Mouse (Mus musculus): Measurements from ENCODE around the gene Duxbl1.
"Not testable (repeated sequence)": the region's sequence is repeated elsewhere in the genome, so short reads cannot be mapped to it uniquely, and the experiment has no call there.

Gene Duxbl1

GRCm38 (mm10) chr14:25978371-25979241 is at the start of gene Duxbl1:
Gene Duxbl1 (plus strand): TSS chr14:25978577.
- not testable (repeated sequence) for DNase-seq (ENCODE audit: low spot score)

GRCm38 (mm10) chr14:25936867-25937630 is 41.3 kb upstream of the Duxbl1 start:
- not testable (repeated sequence) for DNase-seq (ENCODE audit: low spot score)

GRCm38 (mm10) chr14:25938004-25938403 is 40.4 kb upstream of the Duxbl1 start, which contains the start of gene Cphx1:
Gene Cphx1 (plus strand): TSS chr14:25938304.
- DNase-seq (ENCODE audit: low spot score) = not testable (repeated sequence)

GRCm38 (mm10) chr14:25957861-25958260 is 20.5 kb upstream of the Duxbl1 start:
- not testable (repeated sequence) for DNase-seq (ENCODE audit: low spot score)

GRCm38 (mm10) chr14:25979242-25979941 is 1.0 kb downstream of the Duxbl1 start:
- DNase-seq (ENCODE audit: low spot score) = not testable (repeated sequence)

- DNase-seq (ENCODE audit: low spot score) = peak; percentile 37
Measured at GRCm38 (mm10) chr14:25981880-25982279, 3.5 kb downstream of the Duxbl1 start.

- not testable (repeated sequence) for DNase-seq (ENCODE audit: low spot score)
Measured at GRCm38 (mm10) chr14:26007462-26007861, 29.1 kb downstream of the Duxbl1 start.

- not testable (repeated sequence) for DNase-seq (ENCODE audit: low spot score)
Measured at GRCm38 (mm10) chr14:26016414-26016813, 38.0 kb downstream of the Duxbl1 start.

GRCm38 (mm10) chr14:26021555-26021954 is 43.2 kb downstream of the Duxbl1 start:
- not testable (repeated sequence) for DNase-seq (ENCODE audit: low spot score)

GRCm38 (mm10) chr14:26022831-26023230 is 44.5 kb downstream of the Duxbl1 start:
- DNase-seq (ENCODE audit: low spot score) = not testable (repeated sequence)

- not testable (repeated sequence) for DNase-seq (ENCODE audit: low spot score)
Measured at GRCm38 (mm10) chr14:26025653-26026052, 47.3 kb downstream of the Duxbl1 start.

GRCm38 (mm10) chr14:26034364-26034763 is 56.0 kb downstream of the Duxbl1 start:
- DNase-seq (ENCODE audit: low spot score) = not testable (repeated sequence)

- DNase-seq (ENCODE audit: low spot score) = not testable (repeated sequence)
Measured at GRCm38 (mm10) chr14:26035439-26035838, 57.1 kb downstream of the Duxbl1 start.
